Mouse (Mus musculus): ENCODE measurements around the gene Lix1l.

Gene Lix1l

DNA sequence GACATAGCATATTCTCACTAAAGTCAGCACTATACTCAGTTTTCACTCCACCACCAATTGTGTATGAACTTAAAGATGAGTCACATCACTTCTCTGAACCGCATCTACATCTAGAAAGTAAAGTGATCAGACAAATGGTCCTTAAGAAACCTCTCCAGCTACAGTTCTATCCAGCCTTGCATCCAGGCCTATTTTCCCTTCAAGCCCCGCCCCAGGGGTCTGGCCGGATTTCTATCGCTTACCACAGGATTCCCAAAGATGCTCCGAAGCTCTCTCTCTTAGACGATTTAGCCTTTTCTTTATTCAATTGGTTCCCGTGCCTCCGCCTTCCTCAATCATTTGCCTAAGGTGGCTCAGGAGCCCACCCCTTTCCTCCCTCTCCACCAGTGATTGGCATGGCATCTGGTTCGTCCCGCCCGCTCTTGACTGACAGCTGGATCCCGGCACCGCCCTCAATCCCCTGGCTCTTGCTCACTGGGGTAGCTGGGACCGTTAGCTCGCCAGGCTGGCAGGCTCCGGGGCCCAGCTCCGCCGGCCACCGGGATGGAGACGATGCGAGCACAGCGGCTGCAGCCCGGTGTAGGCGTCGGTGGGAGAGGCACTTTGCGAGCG, at the start of gene Lix1l:
Gene Lix1l, plus strand, starts transcription at position 511 of the 612 bp plus-strand sequence.
- DNase-seq (ENCODE audit: low spot score in 2 of 2): peak; percentile 75 to 83

DNA sequence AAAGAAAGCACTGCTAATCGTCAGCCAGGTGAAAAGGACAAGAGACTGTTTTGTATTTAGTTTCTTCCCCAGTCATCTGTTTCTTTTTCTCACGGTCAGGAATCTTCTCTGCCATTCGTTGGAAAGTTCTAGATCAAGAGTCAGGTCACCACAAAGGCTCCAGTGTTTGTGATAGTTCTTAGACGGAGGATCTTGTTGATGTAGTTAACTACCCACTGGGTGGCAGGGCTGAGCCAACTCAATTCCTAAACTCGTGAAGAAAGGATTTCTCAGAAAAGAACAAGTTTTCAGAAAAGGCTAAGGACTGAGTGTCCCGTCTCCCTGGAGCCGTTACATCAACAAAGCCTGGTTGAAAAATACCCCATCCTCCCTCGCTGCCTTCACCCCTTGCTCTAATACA, 49.7 kb upstream of the Lix1l start:
- DNase-seq (ENCODE audit: low spot score in 2 of 2): peak in 1 of 2 experiments; percentile 40

DNA sequence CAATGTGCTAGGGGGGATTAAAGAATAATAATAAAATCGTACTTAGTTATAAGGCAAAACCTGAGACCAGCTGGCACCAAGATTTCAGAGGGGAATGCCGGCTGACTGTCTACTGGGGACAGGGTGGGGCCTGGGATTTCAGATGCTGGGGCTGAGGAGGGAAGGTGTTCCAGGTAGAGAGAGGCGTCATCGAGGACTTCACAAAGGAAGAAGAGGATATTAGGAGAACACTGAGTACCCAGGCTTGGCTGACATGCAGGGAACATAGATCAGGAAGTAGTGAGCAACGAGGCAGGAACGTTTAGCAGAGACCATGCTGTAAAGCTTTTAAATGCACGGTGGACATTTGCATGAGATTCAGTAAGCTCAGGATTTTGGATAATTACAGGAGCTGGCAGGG, 49.1 kb upstream of the Lix1l start:
- DNase-seq (ENCODE audit: low spot score in 2 of 2): peak in 1 of 2 experiments; percentile 57

DNA sequence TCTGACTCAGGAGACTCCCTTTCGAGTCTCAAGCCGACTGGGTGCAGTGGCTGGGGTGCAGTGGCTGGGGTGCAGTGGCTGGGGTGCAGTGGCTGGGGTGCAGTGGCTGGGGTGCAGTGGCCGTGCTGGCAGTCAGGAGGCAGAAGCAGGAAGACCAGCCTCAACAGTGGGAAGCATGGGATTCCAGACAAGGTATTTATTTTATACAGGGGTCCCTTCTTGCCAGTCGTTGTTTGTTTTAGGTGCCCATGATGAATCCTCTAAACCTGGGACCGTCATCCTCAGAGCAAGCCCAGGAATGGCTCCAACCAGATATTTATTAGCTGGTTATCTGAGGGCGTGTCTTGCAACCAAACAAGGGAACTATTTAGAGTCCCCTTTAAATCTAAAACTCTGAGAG, 47.3 kb upstream of the Lix1l start:
- no peak for DNase-seq (ENCODE audit: low spot score in 2 of 2)

DNA sequence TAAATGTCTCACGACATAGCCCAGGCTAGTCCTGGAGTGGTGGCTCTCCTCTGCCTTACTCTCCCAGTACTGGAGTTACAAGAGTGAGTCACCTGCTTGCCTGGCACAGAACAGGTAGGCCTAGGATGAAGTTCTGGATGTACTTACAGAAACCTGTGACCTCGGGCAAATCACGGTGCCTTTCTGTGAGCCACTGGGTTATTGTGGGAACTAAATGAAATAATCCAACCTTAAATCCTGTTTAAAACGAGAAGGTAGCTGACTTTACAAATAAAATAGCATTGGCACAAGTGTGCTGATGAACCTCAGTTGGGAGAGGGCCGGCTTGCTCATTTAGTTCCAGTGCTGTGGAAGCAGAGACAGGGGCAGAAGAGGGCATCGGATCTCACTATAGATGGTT, 46.7 kb upstream of the Lix1l start:
- DNase-seq (ENCODE audit: low spot score in 2 of 2): no peak

DNA sequence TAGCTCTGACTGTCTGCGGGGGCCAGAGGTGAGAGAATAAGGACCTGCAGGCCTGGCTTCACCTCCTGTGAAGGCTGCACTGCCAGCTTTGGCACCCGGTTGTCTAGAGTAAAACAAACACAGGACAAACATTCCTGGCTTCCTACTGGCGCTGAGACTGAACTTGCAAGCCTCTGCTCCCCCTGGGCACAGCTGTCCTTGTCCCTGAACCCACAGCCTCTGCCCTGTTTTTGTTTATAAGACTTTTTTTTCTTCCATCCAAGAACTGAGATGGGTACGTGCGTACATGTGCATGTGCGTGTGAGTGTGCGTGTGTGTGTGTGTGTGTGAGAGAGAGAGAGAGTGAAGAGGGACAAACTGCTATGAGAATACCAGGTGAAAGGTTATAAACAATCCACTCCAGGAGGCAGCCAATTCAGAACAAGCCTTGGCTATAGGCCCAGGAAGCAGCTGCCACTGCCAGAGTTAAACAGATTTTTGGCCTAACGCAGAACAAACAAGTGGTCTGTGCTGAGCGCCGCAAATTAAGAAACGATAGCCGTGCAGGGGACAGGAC, 45.8 kb upstream of the Lix1l start:
- DNase-seq (ENCODE audit: low spot score in 2 of 2): no peak

DNA sequence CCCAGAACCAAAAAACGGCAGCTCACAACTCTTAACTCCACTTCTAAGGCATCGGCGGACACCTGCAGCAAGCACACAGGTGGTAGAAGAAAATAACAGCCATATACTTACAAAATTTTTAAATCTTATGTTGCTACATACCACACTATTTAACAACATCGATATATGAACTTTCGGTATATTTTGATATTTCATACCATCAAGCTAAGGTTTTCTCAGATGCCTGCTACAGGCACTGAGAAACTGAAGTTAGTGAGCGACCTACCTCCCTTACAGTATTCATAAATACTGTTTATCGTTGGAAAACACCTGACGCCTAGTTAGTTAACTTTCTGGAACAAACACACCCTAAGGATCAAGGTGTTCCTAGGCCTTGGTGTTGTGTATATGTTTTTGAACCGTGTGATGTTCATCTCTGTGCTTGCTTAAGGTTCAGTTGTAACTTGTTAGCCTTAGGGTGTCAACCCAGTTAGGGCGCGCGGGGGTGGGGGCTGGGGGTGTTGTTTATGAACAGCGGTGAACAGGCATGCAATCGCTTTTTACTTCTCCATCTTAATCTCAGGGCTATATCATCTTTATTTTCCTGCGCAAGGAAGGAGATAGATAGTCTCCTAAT, 44.8 kb upstream of the Lix1l start:
- DNase-seq (ENCODE audit: low spot score in 2 of 2): no peak

DNA sequence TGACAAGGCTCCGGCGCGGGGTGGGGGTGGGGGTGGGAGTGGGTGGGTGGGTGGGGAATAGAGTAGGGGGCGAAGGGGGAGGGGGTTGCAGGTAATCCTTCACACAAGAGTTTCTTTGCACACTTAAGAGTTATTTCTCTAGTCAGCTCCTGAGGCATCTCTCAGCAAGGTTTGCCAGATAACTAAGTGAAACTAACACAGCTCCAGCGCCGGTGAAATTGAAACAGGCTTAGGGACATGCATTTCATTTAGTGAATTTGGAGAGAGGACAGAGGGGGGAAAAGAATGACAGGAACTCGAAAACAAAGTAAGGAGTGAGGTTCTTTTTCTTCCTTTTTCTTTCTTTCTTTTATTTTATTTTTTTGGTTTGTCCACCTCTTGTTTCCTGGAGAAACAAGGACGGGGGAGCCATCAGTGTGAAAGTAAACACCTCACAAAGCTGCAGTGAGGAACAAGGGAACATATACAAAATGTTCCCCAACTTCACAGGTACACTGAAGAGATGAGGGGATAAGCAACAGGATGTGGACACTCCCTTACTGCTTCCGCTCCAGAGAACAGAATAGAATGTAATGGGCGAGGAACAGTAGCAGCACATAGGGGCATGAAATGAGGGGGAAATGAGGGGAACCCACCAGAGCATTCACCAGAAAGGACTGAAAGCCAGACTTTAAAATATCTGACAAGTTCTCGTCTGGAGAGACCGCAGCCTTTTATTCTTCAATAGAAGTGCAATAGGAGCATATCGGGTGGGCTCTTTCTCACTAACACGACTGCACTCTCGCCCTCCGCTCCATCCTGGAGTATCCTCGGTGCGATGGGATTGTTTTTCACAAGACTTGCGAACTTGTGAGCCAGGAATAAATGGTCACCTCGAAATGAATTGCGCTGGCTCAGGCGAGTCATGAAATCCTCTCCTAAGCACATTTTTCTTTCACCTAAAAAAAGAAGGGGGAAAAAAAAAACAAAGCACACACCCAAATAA, 44.0 kb upstream of the Lix1l start:
- DNase-seq (ENCODE audit: low spot score in 2 of 2): peak in 1 of 2 experiments; percentile 78

DNA sequence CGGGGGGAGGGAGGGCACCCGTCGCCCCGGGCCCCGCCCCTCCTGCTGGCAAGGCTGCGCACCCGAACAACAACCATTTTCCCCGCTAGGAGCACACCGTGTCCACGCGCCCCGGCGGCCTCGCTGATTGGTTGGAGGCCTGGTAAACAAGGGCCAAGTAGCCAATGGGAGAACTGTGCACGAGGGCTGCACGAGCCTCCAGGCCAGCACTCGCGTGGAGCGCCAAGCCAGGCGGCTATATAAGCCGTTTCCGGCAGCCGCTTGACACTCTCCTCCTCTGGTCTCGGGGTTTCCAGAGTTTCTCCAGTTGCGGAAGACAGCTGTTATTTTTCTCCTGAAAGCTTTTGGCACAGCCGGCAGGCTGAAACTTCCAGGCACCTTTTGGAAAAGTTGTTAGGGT, 43.3 kb upstream of the Lix1l start, which contains the start of gene Txnip:
Gene Txnip, plus strand, starts transcription at position 264 of the 400 bp plus-strand sequence.
- DNase-seq (ENCODE audit: low spot score in 2 of 2): peak; percentile 99 to 100

DNA sequence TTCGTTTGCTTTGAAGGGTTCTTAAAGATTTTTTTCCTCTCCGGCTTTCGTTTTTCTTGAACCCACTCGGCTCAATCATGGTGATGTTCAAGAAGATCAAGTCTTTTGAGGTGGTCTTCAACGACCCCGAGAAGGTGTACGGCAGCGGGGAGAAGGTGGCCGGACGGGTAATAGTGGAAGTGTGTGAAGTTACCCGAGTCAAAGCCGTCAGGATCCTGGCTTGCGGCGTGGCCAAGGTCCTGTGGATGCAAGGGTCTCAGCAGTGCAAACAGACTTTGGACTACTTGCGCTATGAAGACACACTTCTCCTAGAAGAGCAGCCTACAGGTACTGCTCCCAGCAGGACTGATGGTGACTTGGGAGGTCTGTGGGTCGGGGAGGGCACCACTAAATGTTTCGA, 42.8 kb upstream of the Lix1l start:
- peak; percentile 49 to 82 for DNase-seq (ENCODE audit: low spot score in 2 of 2)

DNA sequence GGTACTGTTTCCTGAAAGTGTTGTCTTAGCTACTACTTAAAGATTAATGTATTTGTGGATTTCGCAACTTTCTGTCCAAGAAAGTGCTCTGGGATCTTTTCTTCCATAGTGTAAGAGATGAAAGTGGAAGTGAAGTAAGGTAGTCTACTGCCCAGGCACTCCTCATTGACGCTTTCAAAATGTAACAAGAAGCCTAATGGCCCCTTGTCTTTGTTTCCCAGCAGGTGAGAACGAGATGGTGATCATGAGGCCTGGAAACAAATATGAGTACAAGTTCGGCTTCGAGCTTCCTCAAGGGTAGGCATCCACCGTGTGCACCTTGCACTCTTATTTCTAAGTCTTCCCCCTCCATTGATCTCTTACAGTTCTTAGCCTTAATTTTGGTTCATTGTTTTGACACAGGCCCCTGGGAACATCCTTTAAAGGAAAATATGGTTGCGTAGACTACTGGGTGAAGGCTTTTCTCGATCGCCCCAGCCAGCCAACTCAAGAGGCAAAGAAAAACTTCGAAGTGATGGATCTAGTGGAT, 42.2 kb upstream of the Lix1l start:
- DNase-seq (ENCODE audit: low spot score in 2 of 2): no peak

DNA sequence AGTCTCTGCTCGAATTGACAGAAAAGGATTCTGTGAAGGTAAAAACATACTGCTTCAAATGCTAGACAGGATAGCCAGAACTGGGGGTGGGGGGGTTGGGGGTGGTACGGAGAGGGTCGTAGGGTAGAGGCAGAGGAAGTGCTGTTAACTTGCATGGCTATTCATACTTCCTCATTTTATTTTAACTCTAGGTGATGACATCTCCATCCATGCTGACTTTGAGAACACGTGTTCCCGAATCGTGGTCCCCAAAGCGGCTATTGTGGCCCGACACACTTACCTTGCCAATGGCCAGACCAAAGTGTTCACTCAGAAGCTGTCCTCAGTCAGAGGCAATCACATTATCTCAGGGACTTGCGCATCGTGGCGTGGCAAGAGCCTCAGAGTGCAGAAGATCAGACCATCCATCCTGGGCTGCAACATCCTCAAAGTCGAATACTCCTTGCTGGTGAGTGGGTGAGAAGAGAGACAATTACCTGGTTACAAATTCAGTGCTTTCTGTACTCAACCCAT, 41.5 kb upstream of the Lix1l start:
- peak in 1 of 2 experiments; percentile 70 for DNase-seq (ENCODE audit: low spot score in 2 of 2)

DNA sequence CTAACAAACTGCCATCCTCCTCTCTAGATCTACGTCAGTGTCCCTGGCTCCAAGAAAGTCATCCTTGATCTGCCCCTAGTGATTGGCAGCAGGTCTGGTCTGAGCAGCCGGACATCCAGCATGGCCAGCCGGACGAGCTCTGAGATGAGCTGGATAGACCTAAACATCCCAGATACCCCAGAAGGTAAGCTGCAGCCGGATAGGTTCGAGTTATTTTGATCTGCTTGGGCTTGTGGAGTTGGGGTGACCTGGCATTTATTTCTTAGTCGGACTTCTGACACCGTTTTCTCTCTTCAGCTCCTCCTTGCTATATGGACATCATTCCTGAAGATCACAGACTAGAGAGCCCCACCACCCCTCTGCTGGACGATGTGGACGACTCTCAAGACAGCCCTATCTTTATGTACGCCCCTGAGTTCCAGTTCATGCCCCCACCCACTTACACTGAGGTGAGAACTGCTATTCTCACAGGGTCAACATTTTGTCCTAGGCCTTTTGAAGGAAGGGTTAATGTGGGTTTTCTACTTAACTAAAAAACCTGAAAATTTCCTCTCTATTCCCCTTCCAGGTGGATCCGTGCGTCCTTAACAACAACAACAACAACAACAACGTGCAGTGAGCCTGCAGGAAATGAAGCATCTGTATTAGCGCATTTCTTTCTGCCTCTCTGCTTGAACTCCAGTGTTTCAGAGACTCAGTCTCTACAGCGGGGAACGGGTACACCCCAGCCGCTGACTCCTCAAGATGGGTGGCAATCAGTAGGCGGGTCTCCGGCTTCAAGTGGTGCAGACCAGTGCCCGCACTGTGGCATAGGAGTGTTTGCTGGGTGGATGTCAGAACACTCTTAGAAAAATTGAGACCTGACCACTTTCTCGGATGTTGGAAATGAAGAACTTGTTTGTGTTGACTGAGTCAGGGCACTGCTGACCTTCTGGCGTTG, 40.8 kb upstream of the Lix1l start:
- DNase-seq (ENCODE audit: low spot score in 2 of 2): peak in 1 of 2 experiments; percentile 67

DNA sequence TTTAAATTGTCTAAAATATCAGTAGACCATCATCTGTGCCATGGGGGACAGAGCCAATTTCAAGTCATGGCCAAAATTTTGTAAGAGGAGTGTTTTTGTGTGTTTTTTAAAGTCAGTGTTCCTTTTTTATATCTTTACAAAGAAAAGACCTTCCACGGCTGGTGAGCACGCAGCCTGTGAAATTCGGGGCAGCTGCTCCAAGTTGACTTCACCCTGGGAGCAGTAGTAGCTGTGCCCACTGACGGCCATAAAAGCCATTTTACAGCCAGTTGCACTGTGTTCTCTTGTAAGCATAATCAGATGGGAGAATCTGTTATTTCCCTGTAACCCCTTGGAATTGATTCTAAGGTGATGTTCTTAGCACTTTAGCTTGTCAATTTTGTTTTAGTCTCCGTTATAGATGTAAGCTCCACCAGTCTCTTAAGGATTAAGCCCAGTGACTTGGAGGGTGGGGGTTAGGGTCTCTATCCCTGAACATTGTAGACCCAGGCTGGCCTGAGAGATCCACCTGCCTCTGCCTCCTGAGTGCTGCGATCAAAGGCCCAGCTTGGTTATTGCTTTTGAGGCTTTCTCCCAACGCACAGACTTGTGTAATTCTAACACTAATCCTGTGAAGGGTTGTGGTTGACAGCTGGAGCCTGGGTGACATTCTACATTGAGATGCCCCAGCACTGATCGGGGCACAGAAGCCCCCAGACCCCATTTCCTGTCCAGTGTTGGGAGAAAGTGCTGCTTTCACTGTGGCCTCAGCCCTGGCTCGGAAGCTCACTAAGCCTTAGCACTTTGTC, 39.9 kb upstream of the Lix1l start:
- DNase-seq (ENCODE audit: low spot score in 2 of 2): no peak

DNA sequence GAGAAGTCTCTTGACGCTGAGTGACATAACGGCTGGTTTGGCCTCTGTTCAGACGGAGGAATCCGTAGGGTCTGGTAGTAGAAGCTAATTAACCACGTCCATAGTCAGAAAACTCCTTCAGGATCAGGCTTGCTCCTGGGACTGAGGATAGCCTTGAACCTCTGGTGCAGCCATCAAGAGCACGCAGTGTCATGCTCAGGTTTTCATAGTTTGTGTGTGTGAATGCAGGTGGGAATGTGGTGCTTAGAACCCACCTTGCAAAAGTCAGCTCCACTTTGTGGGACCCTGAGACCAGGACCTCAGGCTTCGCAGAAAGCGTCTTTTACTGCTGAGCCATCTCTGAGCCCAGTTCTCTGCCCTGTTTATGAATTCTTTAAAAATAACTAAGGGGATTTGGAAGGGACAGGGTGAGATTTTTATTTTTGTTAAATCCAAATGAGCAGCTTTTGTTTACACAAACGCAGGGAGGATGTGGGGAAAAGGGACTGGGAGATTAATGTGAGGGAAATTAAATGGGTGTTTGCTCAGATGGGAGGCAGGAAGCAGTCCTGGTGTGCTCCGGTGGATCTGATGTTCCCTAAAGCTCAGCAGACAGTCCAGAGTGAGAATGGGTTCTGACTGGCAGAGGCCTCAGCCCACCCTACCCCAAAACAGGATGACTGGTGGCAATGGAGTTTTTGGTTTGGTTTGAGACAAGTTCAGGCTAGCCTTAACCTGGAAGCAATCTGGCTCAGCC, 38.8 kb upstream of the Lix1l start:
- DNase-seq (ENCODE audit: low spot score in 2 of 2): no peak

DNA sequence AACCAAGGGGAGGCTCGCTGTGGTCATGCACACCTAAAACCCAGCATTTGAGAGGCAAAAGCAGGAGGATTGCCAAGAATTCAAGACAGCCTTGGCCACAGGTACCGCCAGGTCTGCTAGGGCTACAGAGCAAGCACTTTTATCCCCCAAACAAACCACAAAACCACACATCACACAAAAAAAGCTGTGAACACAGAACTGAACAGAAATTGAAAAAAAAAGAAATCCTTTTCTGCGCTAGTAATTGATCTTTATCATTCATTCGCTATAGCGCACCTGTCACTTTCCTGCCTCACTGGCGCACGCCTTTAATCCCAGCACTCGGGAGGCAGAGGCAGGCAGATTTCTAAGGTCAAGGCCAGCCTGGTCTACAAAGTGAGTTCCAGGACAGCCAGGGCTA, 37.7 kb upstream of the Lix1l start:
- no peak for DNase-seq (ENCODE audit: low spot score in 2 of 2)

DNA sequence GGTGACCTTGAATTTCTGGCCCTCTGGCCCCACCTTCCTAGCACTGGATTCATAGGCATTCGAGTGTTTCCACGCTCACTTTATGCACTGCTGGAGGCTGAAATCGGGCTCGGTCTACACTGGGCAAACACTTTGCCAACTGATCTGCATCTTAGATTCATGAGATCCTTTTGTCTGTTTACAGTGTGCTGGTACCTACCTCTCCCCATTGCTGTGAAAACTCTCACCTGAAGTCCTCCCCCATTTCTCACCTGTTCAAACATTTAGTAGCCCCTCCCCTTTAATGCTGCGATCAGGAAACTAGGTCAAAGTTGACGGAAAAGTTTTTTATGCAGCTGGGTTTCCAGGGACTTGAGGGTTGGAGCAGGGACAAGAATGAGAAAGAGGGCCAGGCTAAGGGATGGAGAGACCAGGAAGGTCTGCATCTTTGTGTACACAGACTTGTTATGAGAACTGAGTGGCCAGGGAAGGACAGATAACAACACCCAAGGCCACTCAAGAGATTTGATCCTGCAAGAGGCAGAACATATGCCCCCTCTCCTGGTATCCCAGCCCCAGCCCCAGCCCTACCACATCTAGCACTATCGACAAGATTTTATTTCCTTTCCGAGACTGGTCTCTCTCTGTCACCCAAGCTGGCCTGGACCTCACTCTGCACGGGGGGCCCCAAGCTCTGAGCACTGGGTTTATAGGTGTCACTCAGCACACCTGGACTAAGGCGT, 36.9 kb upstream of the Lix1l start:
- DNase-seq (ENCODE audit: low spot score in 2 of 2): no peak

DNA sequence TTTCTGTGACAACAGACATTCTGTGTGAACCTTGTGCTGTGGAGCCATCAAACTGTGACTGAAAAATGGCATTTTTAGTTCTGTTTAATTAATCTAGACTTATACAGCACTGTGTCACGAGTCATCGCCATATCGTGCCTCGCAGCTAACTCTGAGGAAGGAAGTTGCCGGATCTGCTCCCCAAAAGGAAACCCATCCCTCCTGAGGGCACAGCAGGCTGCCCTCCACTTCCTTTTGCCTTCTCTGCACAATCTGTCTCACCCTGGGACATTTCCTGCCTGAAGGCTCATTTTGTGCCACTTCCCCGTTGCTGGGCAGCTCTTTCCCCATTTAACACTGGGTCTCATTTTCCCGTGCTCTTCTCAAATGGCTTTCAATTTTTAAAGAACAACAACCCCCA, 36.3 kb upstream of the Lix1l start:
- DNase-seq (ENCODE audit: low spot score in 2 of 2): peak in 1 of 2 experiments; percentile 54
